Mouse (Mus musculus): ENCODE data around the gene Scamp2.

GRCm38 (mm10) chr9:57547869-57548268 lies 12.9 kb upstream of the Scamp2 start:
- no peak for TF ChIP-seq CTCF (IDR thresholded peaks at IDR 0.05)
- no peak for TF ChIP-seq POLR2A (IDR thresholded peaks at IDR 0.05; ENCODE audit: insufficient read depth, low read depth, low read length)

All from heart, adult 2 months (tissue).